Mouse (Mus musculus): Measurements from ENCODE around the gene Bicra. TPM values are rescaled to one million over a fixed set of nuclear protein-coding genes. Genes with fewer than 3 reads are reported as not detected.

Bicra gene
- 4.8 TPM for polyA plus RNA-seq (2015; fragmentation: Illumina TruSeq; extraction: RNeasy Lipid Tissue Mini Kit (QIAGEN cat#74804); ENCODE audit: insufficient read depth, low read depth, low replicate concordance)

GRCm38 (mm10) chr7:16047338-16048146 lies at the start of gene Bicra:
Gene Bicra, minus strand, starts transcription at chr7:16047921.

GRCm38 (mm10) chr7:16061219-16062098 lies 13.7 kb upstream of the Bicra start, which contains the start of gene Zfp541:
Gene Zfp541, plus strand, starts transcription at chr7:16061814.

DNA sequence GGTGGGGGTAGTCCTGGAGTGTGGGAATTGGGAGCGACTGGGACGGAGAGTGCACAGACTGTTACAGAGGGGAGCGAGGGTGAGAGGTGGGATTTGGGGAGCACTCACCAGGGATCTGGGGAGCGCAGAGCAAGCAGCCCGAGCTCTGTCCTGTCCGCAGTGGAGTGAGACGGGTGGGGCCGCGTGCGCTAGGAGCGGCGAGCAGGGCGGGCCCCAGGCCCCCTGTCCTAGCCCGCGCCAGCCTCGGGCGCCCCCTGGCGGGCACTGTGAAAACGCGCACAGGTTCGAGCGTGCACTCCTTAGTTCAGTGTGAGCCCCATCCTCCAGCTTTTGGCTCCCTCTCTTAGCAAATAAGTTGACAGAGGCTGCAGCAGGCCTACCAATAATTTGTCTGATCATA lies 80.4 kb downstream of the Bicra start, which contains the start of gene Ehd2:
Gene Ehd2, minus strand, starts transcription at position 256 of the 400 bp plus-strand sequence.

DNA sequence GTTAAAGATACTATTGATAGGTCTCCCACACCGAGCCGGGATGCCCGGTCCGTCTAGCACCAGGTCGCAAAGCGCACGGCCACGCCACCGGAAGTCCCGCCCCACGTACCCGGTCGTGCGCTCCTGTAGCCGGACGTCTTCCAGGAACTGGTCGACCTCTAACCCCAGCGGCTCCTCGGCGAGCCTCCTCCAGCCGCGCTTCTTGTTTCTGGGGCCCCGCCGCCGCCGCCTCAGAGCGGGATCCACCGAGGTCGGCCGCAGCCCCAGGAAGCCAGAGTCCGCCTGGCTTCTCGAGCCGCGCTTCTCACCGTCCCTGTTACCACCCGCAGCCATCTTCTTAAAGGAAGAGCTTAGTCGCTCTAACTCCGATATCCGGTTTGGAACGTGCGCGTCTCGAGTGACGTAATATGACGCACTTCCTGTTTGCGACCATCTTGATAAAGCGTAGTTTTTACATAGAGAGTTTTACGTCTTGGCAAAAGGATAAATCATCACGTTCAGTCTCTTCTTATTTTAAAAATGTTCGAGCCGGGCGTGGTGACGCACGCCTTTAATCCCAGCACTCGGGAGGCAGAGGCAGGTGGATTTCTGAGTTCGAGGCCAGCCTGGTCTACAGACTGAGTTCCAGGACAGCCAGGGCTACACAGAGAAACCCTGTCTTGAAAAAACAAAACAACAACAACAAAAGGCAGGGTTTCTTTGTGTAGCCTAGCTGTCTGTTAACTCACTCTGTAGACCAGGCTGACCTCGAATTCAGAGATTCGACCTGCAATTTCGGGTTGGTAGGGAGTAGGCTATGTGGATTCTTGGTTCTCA lies 101.8 kb downstream of the Bicra start, which contains the start of gene Nop53:
Gene Nop53, minus strand, starts transcription at position 354 of the 816 bp plus-strand sequence.

GRCm38 (mm10) chr7:15922220-15922773 lies 125.4 kb downstream of the Bicra start, which contains the start of gene Selenow:
Gene Selenow, minus strand, starts transcription at chr7:15922402.

Other genes with a start within 250 kb of the Bicra start
- gene Obox6, start 208.2 kb downstream of the Bicra start, polyA plus RNA-seq (2015; fragmentation: Illumina TruSeq; extraction: RNeasy Lipid Tissue Mini Kit (QIAGEN cat#74804); ENCODE audit: insufficient read depth, low read depth, low replicate concordance), result not detected
- gene Crx, start 168.0 kb downstream of the Bicra start, polyA plus RNA-seq (2015; fragmentation: Illumina TruSeq; extraction: RNeasy Lipid Tissue Mini Kit (QIAGEN cat#74804); ENCODE audit: insufficient read depth, low read depth, low replicate concordance), result not detected
- not detected for gene Crxos, start 165.3 kb downstream of the Bicra start, polyA plus RNA-seq (2015; fragmentation: Illumina TruSeq; extraction: RNeasy Lipid Tissue Mini Kit (QIAGEN cat#74804); ENCODE audit: insufficient read depth, low read depth, low replicate concordance)
- 122 TPM for gene Selenow, start 125.5 kb downstream of the Bicra start, polyA plus RNA-seq (2015; fragmentation: Illumina TruSeq; extraction: RNeasy Lipid Tissue Mini Kit (QIAGEN cat#74804); ENCODE audit: insufficient read depth, low read depth, low replicate concordance)
- gene Nop53, start 101.8 kb downstream of the Bicra start, polyA plus RNA-seq (2015; fragmentation: Illumina TruSeq; extraction: RNeasy Lipid Tissue Mini Kit (QIAGEN cat#74804); ENCODE audit: insufficient read depth, low read depth, low replicate concordance), result 36.2 TPM
- 20.4 TPM for gene Ehd2, start 80.4 kb downstream of the Bicra start, polyA plus RNA-seq (2015; fragmentation: Illumina TruSeq; extraction: RNeasy Lipid Tissue Mini Kit (QIAGEN cat#74804); ENCODE audit: insufficient read depth, low read depth, low replicate concordance)
- not detected for gene Zfp541, start 13.9 kb upstream of the Bicra start, polyA plus RNA-seq (2015; fragmentation: Illumina TruSeq; extraction: RNeasy Lipid Tissue Mini Kit (QIAGEN cat#74804); ENCODE audit: insufficient read depth, low read depth, low replicate concordance)
- gene Napa, start 50.5 kb upstream of the Bicra start, polyA plus RNA-seq (2015; fragmentation: Illumina TruSeq; extraction: RNeasy Lipid Tissue Mini Kit (QIAGEN cat#74804); ENCODE audit: insufficient read depth, low read depth, low replicate concordance), result 57.5 TPM
- 8.0 TPM for gene Kptn, start 72.0 kb upstream of the Bicra start, polyA plus RNA-seq (2015; fragmentation: Illumina TruSeq; extraction: RNeasy Lipid Tissue Mini Kit (QIAGEN cat#74804); ENCODE audit: insufficient read depth, low read depth, low replicate concordance)
- gene Slc8a2, start 81.9 kb upstream of the Bicra start, polyA plus RNA-seq (2015; fragmentation: Illumina TruSeq; extraction: RNeasy Lipid Tissue Mini Kit (QIAGEN cat#74804); ENCODE audit: insufficient read depth, low read depth, low replicate concordance), result 0.15 TPM
- gene Meis3, start 127.2 kb upstream of the Bicra start, polyA plus RNA-seq (2015; fragmentation: Illumina TruSeq; extraction: RNeasy Lipid Tissue Mini Kit (QIAGEN cat#74804); ENCODE audit: insufficient read depth, low read depth, low replicate concordance), result 13.5 TPM
- gene Dhx34, start 174.1 kb upstream of the Bicra start, polyA plus RNA-seq (2015; fragmentation: Illumina TruSeq; extraction: RNeasy Lipid Tissue Mini Kit (QIAGEN cat#74804); ENCODE audit: insufficient read depth, low read depth, low replicate concordance), result 40.3 TPM
- 0.31 TPM for gene C5ar2, start 196.2 kb upstream of the Bicra start, polyA plus RNA-seq (2015; fragmentation: Illumina TruSeq; extraction: RNeasy Lipid Tissue Mini Kit (QIAGEN cat#74804); ENCODE audit: insufficient read depth, low read depth, low replicate concordance)
- gene C5ar1, start 211.6 kb upstream of the Bicra start, polyA plus RNA-seq (2015; fragmentation: Illumina TruSeq; extraction: RNeasy Lipid Tissue Mini Kit (QIAGEN cat#74804); ENCODE audit: insufficient read depth, low read depth, low replicate concordance), result 2.8 TPM
- gene Inafm1, start 225.7 kb upstream of the Bicra start, polyA plus RNA-seq (2015; fragmentation: Illumina TruSeq; extraction: RNeasy Lipid Tissue Mini Kit (QIAGEN cat#74804); ENCODE audit: insufficient read depth, low read depth, low replicate concordance), result 6.4 TPM
- 24.6 TPM for gene Ccdc9, start 238.9 kb upstream of the Bicra start, polyA plus RNA-seq (2015; fragmentation: Illumina TruSeq; extraction: RNeasy Lipid Tissue Mini Kit (QIAGEN cat#74804); ENCODE audit: insufficient read depth, low read depth, low replicate concordance)

Data from pancreas, adult 10 weeks (tissue).